Mouse (Mus musculus) liver, adult 2 months (tissue): Measurements from ENCODE around the gene Notch2.
A peak's percentile ranks its signal among the peaks of the same experiment; 100 is the strongest.

Experiments used
- CTCF ChIP-seq: fragments of 200-500 bp; IDR thresholded peaks from 2 replicates; pipeline ENCODE4 v1.5.1; 2011; ENCODE audit warnings: low read depth, low read length, control low read depth
- POLR2A ChIP-seq: fragments of 200-500 bp; IDR thresholded peaks from 2 replicates; pipeline ENCODE4 v1.6.1; 2011; ENCODE audit warnings: low read length, control low read depth; ENCODE audit not compliant: insufficient read depth; ENCODE audit errors: extremely low read depth

GRCm38 (mm10) chr3:98042955-98043456, 29.7 kb downstream of the Notch2 start:
- TF ChIP-seq CTCF (0 out of 2 replicates have a peak, but pooled peaks have one; percentile 12), POLR2A (no peak)
